ENCODE assay signal across 18 mouse cellular contexts in the genomic region with DNA sequence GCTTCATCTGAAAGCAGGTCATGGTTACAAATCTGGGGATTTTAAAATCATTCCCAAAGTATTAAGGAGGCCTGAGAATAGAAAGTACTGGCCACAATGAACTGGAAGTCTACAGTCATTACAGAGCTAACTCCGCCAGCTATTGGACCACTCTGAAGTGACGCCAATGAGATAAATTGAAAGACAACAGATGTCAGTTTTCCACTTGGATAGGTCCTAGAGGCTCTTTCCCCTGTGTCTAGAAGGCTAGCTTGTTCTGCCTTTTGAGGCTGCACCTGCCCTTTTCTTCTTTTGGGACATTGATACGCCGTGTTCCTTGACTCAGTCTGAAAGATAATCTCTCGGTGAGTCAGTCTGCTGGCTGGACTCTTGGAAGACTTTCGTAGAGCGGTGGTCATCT. TPM values are rescaled to one million over a fixed set of nuclear protein-coding genes. Genes with fewer than 3 reads are reported as not detected.
A peak's percentile ranks its signal among the peaks of the same experiment; 100 is the strongest.
DNase-seq lines count a peak whose midpoint lies in the region; ATAC-seq and TF ChIP-seq lines count a peak whose summit lies in the region.
"Had no signal": no experiment of that assay in that cellular context is flagged by ENCODE, and none has a peak within 500 bp of the region (broad histone marks: within the 10 kb centered on the region; RNA-seq: fewer than 3 reads in every experiment).

No protein-coding gene starts in this region.

- DNase-seq in hindbrain, postnatal 0 days (ENCODE audit: low spot score): peak; percentile 39
- DNase-seq in hindbrain, embryonic 10.5 days (ENCODE audit: low spot score): no peak
- DNase-seq in brain, adult 2 months (ENCODE audit: low read depth, low spot score): peak; percentile 60
- peak; percentile 39 for DNase-seq in brain, embryonic 14.5 days (ENCODE audit: low read depth)
- DNase-seq in lung, postnatal 14 days: no peak
- DNase-seq: adrenal gland, adult 8-10 months; adrenal gland, postnatal 14 days; adrenal gland, postnatal 36 days; forebrain, postnatal 0 days had no signal

- no peak overlapping the region for H3K4me3 ChIP-seq in hindbrain, postnatal 0 days (ENCODE audit: low read length)
- no peak overlapping the region for H3K4me3 ChIP-seq in hindbrain, embryonic 10.5 days
- H3K4me3 ChIP-seq: embryonic facial prominence, embryonic 10.5 days; embryonic facial prominence, embryonic 12.5 days; forebrain, embryonic 13.5 days; forebrain, embryonic 15.5 days had no signal

- WGBS in hindbrain, postnatal 0 days: 54% methylated on average over 7 of the region's 7 CpGs
- WGBS in hindbrain, embryonic 10.5 days: 89% methylated on average over 7 of the region's 7 CpGs

- H3K36me3 ChIP-seq in hindbrain, postnatal 0 days (ENCODE audit: insufficient read depth, low read length): peaks cover 6% of the 10 kb centered on the region; the same call in 1 of the 2 replicates
- peaks cover 15% of the 10 kb centered on the region for H3K36me3 ChIP-seq in hindbrain, embryonic 10.5 days
- H3K36me3 ChIP-seq: embryonic facial prominence, embryonic 12.5 days; forebrain, embryonic 15.5 days; G1E had no signal

- H3K9me3 ChIP-seq in hindbrain, postnatal 0 days (ENCODE audit: low read length): no peaks in the 10 kb centered on the region
- no peaks in the 10 kb centered on the region for H3K9me3 ChIP-seq in hindbrain, embryonic 10.5 days
- H3K9me3 ChIP-seq: embryonic facial prominence, embryonic 10.5 days; embryonic facial prominence, embryonic 12.5 days; forebrain, embryonic 15.5 days; G1E had no signal

- no peak overlapping the region for H3K9ac ChIP-seq in hindbrain, postnatal 0 days (replicated peaks; ENCODE audit: low read length)
- H3K9ac ChIP-seq: embryonic facial prominence, embryonic 12.5 days; forebrain, embryonic 13.5 days; forebrain, embryonic 15.5 days; forebrain, postnatal 0 days had no signal

- H3K27ac ChIP-seq in hindbrain, postnatal 0 days: no peak overlapping the region
- H3K27ac ChIP-seq in hindbrain, embryonic 10.5 days: no peak overlapping the region
- H3K27ac ChIP-seq: embryonic facial prominence, embryonic 10.5 days; embryonic facial prominence, embryonic 12.5 days; forebrain, embryonic 13.5 days; forebrain, embryonic 15.5 days had no signal

- ATAC-seq in hindbrain, postnatal 0 days: no peak
- ATAC-seq: activated CD4-positive, CD25-positive, alpha-beta regulatory T cell, adult 4 months; CD4-positive, CD25-positive, alpha-beta regulatory T cell, adult 4 months; forebrain, embryonic 13.5 days; forebrain, embryonic 15.5 days; forebrain, postnatal 0 days; Patski had no signal

- no peaks in the 10 kb centered on the region for H3K4me1 ChIP-seq in hindbrain, postnatal 0 days (ENCODE audit: insufficient read depth, low read length)
- no peaks in the 10 kb centered on the region; the same call in 1 of the 2 replicates for H3K4me1 ChIP-seq in hindbrain, embryonic 10.5 days (replicated peaks)
- H3K4me1 ChIP-seq: embryonic facial prominence, embryonic 10.5 days; embryonic facial prominence, embryonic 12.5 days; forebrain, embryonic 15.5 days had no signal

- TF ChIP-seq CTCF in hindbrain, postnatal 0 days (IDR thresholded peaks at IDR 0.05; ENCODE audit: low read depth): no peak
- no peak for TF ChIP-seq CTCF in brain, embryonic 14.5 days (IDR thresholded peaks at IDR 0.05; ENCODE audit: borderline replicate concordance, extremely low read depth, insufficient read depth, insufficient read length)

- no peak for TF ChIP-seq POLR2A in brain, embryonic 14.5 days (IDR thresholded peaks at IDR 0.05; ENCODE audit: borderline replicate concordance, extremely low read depth, insufficient read depth, insufficient read length, poor library complexity, severe bottlenecking)

- no peaks in the 10 kb centered on the region for H3K27me3 ChIP-seq in hindbrain, postnatal 0 days (ENCODE audit: insufficient read depth, low read length)
- no peaks in the 10 kb centered on the region for H3K27me3 ChIP-seq in hindbrain, embryonic 10.5 days (ENCODE audit: insufficient read depth, poor library complexity, severe bottlenecking)
- H3K27me3 ChIP-seq: embryonic facial prominence, embryonic 12.5 days; forebrain, embryonic 13.5 days; forebrain, embryonic 15.5 days had no signal

- no peak overlapping the region for H3K4me2 ChIP-seq in hindbrain, postnatal 0 days (ENCODE audit: low read depth, low read length)
- H3K4me2 ChIP-seq: embryonic facial prominence, embryonic 12.5 days; forebrain, embryonic 13.5 days; forebrain, embryonic 15.5 days had no signal

RNA-seq across cellular contexts. Expression of gene Adcyap1r1, which starts 50.5 kb away (rescaled TPM):
- total RNA-seq in hindbrain, postnatal 0 days (2014; rRNA removed): 236 and 269 TPM in 2 replicates
- polyA plus RNA-seq in hindbrain, postnatal 0 days (2015; fragmentation: Nextera tagmentation; extraction: Ambion mirVana): 67.1 and 72.2 TPM in 2 replicates
- 31.4 and 32.4 TPM in 2 replicates for polyA plus RNA-seq in hindbrain, embryonic 10.5 days (2016; fragmentation: Nextera tagmentation; extraction: Ambion mirVana)
- polyA plus RNA-seq in brain, embryonic 14.5 days (2012; rRNA removed): 44.6 and 69.0 TPM in 2 replicates
- total RNA-seq: CH12.LX had no signal
- polyA plus RNA-seq: activated CD4-positive, CD25-positive, alpha-beta regulatory T cell, adult 4 months; CD4-positive, CD25-positive, alpha-beta regulatory T cell, adult 4 months; G1E had no signal

Comparison
In these comparisons a context has a peak if more than half of its experiments do, and no peak if none do; other contexts are left out.
1. DNase-seq: peak in hindbrain, postnatal 0 days (single experiment), brain, adult 2 months (single experiment) and brain, embryonic 14.5 days (single experiment); none in hindbrain, embryonic 10.5 days (single experiment) and lung, postnatal 14 days (single experiment).